Mouse (Mus musculus) adipocyte (in vitro differentiated cells): ENCODE results near the gene Dut.

ENCODE experiments used
- DNase-seq: peaks from one replicate; pipeline ENCODE4 v3.0.0-alpha.2; 2016; ENCODE audit warnings: low spot score

The Dut gene

DNA sequence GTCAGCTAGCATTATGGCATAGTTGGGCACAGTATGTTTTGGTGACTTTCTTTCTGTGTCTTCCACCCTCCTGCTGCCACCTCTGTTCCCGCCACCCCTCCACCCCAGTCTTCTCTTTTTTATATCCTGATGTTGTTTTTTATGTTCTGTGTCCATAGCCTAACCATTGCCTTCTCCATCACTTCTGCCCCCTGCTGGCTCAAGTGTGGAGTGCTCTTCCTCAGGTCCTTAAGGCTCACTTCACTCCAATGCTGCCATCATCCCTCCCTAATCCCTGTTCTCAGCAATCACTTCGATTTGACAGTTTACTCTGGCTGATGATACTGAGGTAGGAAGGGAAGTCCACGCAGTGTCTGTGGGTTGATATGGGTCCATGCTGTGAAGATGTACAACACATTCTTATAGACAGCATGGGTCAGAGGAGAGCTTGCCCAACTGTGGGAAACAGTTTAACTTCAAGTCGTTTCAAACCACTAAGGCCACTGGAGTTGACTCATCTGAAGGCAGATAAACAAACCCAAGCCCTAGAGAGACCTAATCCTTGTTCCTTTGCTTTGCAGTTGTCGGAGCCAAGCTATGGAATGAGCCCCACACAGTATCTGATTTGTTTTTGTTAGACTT lies 56.9 kb downstream of the Dut start:
- peak; percentile 76 for DNase-seq

- peak; percentile 85 for DNase-seq
Measured at GRCm38 (mm10) chr2:125304746-125305145, 57.8 kb downstream of the Dut start.

DNA sequence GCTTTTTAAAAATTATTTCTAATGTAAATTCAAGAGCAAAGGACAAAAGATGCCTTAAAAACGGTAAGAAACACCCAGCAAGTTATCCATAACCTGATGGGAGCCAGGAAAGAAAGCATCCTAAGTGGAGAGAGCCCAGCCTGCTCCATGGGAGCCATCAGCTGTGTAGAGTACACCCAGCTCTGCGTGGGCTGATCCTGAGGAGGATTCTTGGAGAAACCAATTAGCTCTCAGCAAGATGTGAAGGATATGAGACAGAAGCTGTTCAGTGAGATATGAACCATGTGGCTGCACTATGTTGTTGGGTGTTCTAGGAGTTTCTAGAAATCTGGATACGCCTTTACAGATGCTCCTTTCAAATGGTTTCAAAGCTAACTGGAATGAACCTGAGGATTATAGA lies 58.7 kb downstream of the Dut start:
- DNase-seq: no peak
